Mouse (Mus musculus) right cerebral cortex, postnatal 36 days (tissue): ENCODE results near the gene Rnf19b.

Experiments
- DNase-seq, 2 experiments: peaks; one replicate each; pipeline ENCODE4 v3.0.0; 2022; ENCODE audit warnings: low spot score in 2 of 2, mixed read lengths in 1 of 2

Rnf19b gene

DNA sequence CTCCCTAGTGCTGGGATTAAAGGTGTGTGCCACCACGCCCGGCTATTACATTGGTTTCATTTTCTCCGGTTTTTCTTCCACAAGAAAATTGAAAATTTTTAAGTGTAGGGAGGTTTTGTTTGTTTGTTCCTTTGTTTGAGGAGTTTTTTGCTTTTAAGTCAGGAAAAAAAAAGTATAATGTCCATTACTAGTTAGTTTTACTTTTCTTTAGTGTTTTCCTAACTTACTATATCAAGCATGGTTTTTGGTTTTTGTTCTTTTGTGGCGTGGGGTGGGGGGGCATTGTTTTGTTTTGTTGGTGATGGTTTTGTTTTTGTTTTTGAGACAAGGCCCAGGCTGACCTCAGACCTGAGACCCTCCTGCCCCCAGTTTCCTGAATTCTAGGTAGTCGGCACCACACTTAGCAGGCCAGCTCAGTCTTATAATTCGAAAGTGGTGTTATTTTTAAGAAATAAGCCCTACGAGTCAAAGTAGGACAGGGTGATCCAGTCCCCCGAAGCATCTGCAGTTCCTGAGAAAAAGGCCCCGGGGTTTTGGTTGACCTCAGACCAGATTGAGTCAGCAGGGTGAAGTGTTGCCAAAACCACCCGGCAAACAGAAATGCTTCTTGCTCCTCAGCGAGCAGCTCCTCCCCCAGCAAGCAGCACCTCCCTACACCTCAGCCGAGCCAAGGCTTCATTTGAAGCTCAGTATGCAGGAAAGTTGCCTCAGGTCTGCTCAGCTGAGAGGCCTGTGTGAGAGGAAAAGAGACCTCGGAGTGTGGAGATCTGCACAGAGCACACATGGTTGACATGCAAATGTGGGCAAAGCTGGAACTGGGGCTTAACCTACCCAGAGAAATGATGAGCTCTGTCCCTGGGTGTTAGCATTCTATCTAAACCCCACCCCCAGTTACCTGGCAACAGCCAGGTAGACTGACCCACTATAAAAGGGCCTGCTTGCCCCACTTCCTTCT is 23.1 kb upstream of the Rnf19b start:
- no peak for DNase-seq

DNA sequence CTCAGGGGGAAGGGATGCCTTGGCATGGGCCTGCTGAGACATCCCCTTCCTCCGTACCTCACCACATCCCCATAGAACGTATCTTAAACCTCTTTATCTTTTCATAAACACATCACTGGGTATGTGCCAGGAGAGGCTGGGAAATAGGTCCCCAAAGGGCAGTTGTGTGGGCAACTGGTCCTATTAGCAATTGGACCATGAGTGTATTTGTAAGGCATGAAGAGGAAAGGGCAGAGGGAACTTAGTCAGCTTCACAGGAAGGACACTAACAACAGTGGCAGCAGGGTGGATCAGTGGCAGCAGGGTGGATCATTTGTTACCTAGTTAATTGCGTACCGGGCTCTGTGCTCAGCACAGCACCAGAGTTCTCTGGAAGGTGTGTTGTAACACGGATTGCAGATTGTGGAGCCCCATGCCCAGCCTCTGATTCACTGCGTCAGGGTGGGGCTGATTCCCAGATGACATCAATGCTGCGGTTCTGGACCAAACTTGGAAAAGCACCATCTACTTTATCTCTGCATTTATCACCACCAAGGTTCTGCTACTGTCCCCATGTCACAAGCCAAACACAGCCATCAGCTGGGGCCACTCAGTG is 22.1 kb upstream of the Rnf19b start:
- DNase-seq, result no peak

DNA sequence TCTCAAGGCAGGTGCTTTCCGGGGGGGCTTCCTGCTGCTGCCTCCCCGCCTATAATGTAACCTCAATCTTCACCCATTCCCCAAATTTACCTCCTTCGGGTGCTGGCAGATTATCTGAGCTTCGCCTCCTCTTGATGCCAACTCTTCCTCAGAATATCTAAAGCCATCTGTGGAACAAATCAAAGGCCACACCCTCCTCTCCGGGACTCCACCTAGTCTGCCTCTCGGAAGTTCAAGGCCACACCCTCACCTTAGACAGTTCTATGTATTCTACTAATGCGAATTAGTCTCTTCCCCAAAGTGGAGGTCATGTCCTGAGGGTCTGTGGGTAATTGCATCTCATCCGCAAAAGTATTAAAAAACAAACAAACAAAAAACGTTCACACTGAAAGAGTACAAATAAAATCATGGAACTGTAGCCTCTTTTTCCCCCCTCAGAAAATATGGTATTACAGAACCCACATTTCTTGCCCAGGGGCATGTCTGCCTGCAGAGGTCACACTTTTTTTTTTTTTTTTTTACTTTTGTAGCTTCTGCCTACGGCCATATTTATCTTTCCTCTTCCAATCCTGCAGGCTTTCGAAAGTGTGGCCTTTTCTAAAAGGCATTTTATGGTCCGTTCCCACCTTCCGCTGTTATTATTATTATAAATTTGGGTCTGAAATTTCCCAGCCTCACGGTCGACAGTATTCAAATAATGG is 10.2 kb upstream of the Rnf19b start:
- DNase-seq, result no peak

DNA sequence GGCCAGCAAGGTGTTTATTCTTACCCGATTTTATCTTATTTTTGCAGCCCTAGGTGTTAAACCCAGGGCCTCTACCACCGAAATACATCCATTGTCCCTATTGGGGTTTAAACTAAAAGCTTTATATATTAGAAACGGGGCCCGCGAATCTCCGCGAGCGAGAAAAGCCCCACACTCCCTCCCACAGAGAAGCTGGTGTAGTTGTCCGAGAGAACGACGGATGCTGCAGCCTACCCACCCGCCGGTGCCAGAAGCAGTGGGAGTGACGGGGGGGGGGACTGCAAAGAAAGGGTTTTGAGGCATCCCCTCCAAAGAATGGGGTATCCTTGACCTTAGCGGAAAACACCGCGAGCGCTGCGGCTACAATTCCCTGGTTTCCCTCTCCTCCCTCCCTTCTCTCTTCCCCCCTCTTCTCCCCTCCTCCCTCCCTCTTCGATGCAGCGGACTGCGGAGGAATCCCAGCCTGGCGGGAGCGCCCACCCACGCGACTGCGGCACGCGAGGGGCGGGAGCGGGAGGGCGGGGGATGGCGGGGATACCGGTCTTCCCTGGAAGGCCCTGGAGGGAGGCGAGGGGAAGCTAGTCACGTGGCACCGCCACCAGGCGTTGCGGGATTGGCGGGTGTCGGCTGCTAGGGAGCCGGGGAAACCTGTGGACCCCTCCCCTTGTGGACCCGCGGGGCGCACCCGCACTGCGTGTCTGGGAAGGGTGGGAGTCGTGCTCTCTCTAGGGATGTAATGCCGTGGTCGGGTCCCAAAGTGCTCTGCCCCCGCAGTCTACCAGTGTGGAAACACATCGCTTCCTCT is 9.4 kb upstream of the Rnf19b start:
- peak; percentile 74 to 83 for DNase-seq

DNA sequence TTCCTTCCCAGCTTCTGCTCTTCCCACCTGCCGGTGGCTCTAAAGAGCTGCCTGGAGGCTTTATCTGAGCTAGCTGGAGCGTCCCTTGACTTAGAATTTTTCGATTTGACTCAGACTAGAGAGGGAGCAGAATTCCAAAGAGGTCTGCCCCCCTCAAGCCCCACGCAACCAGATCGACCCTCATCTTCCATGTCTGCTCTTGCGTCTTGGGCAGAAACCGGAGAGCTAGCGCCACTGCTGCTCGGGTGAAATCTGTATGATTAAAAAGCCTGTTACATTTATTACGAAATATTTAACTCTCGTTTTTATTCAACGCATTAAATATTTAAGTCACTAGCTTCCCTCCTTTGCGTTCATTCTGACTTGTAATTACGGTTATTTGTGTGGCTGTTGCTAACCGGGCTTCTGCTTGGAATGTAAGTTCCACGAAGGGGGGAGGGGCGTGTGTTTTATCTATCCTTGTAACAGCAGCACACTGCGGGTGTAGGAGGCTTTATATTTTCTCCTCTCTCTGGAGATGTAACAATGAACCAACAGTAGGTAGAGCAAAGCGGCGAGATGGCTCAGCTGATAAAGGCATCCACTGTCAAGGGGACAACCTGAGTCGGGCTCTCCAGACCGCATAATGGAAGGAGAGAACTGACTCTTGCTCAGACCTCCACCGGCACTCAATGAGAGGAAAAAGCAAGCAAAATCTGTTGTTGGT is 8.6 kb upstream of the Rnf19b start:
- DNase-seq, result peak; percentile 26 to 47

DNA sequence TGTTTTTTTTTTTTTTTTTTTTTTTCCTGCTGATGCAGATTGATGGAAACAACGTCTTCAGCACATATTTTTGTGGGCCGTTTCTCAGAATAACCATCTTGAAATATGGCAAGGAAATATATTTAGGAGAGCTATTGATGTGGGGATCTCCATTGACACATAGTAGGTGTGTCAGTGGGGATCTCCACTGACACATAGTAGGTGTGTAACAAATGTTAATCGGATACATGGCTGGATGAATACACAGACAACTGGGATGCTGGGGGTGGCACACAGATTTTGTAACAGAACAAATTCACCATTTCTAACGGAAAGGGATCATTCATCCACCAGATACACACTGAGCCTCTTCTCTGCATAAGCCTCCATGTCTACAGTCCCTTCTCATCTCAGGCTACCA is 7.7 kb upstream of the Rnf19b start:
- DNase-seq, result no peak

DNA sequence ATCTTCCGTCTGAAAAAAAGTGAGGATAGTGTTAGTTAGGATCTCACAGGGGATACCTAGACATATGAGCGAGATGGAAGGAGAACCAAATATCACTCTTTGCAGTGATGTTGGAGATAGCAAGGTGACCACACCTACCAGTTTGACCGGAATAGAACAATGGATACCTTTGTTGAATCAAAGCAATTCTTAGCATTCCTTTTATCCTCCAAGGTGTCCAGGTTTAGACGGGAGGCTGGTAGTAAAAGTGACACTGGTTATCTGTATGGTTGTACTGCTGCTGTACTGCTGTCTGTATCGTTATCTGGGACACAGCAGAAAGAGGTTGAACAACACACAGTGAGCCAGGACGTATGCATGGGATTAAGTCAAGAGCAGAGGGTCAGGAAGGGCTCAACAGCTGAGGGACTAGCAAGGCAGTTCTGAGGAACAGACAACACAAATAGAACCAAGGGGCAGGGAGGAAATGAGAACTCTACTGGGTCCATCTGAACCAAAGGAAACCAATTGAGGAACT is 7.1 kb upstream of the Rnf19b start:
- DNase-seq, result no peak

DNA sequence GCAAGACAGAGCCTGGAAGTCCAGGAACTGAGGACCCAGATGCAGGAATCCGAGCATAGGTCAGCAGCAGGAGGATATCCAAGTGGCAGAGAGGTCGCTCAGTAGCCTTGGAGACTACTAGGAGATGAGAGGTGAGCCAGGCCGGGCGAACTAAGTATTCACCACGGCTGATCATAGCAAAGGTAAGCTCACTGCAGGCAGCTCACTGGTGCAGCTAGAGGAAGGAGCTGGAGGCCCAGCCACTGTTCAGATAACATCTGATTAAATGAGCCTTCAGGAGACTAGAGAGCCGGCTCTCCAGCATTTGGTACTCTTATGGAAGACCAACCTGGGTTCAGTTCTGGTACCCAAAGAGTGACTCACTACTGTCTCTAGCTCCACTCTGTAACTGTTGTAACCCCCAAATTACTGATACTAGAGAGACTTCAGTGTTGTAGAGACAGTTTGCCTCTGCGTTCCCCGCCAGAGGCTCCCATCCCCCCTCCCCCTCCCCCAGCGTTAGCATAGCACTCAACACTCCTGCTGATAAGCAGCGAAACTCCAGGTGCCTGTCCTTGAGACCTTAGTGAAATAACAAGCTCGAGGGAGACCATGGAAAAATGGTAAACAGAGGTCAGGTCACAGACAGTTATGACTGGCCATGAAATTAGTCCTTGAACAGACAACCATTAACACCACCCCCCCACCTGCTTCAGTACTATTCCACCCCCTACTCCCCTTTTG is 6.4 kb upstream of the Rnf19b start:
- DNase-seq, result no peak

DNA sequence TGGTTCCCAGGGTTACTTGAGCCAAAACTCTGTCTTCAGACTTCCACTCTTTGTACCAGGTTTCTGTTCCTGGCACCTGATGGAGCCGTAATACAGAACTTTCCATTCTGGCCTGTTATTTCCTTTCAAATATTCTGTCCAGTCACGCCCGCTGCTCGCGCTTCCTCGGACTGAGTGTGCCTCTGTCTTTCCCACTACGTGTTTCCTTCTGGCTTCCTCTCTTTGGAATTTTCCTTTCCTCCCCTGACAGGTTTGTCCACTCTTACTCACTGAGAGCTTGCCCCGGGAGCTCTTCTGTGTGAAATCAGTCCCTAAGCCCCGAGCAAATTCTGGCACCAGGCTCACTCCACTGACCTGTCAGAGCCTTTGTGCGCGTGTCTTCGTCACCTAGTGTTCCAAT is 3.3 kb upstream of the Rnf19b start:
- DNase-seq, result no peak

DNA sequence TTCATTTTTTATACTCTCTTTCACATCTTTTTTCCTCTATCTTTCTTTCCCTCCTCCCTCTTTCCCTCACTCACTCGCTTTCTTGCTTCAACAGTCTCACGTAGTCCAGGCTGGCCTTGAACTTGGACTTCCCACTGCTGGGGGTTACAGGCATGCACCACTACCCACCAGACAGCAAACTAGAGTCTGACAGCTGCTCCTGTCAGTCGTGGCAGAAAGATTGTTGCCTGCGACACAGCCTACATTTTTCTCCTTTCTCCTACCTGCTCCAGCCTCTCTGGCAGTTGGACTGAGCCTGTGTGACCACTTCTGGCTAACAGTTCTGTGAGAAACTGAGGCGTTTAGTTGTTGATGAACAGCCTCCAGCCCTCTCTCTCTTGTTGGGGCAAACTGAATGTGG is 2.5 kb upstream of the Rnf19b start:
- no peak for DNase-seq

DNA sequence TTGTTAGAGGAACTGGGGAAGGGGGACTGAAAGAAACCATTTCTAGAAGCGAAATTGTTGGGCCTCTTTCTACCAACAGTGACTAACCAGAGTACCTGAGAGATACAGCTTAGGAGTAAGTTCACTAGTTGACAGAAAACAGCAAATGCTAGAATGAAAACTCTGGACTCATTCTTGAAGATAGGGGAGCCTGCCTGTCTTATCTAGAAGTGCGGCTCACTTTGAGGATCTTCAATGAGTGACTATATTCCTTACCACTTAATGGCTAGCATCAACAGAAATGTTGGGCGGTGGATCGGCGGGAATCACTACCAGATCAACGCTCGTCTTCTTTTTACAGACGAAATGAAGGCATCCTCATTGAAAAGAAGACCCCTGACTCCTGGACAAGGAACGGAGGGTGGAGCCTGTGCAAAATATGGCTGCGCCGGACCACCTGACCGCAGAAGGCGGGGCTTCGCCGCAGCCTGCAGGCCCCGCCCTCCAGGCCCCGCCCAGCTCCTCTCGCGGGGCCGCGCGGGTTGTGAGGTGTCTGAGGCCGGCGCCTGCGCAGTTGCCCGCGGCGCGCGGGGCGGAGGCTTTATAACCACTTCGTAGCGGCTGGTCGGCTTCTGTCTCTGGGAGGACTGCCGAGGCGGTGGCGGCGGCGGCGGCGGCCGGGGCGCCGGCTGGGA is 401 bp upstream of the Rnf19b start:
- peak; percentile 94 to 95 for DNase-seq

DNA sequence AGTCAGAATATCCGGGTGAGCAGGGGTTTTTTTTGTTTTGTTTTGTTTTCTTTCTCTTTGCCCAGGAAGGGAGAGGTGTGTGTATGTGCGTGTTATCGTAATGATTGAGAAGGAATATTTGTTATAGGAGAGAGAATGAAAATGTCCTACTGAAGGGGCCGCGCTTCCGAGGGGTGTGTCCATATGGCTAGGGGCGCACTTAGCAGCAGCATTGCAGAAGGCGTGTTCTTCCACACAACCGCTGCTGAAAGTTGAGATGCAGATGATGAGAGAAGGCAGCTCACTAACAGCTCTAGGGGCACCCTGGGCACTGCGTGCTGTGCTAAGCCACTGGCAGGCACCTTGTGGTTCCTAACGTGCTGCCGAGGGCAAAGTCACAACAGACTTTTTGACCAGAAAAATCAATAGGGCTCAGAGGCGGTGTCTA is 1.1 kb downstream of the Rnf19b start:
- no peak for DNase-seq

DNA sequence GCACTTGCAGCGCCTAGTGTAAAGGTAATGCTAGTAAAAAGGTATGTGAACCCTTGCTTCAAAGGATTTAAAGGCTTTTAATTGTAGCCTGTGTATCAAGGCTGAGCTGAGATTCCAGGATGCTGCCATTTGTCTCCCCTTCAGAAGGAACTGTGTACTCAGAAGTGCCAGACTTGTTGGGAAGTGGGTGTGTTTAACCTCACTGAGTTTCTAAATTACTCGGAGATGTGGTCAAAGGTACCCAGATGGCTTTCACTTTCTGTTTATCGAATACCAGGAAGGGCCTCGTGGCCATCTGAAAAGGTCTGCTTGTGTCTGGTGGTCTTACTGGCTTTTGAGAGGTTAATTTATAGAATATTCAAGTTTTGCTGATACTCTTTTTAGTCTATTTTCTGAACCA is 1.9 kb downstream of the Rnf19b start:
- no peak for DNase-seq

DNA sequence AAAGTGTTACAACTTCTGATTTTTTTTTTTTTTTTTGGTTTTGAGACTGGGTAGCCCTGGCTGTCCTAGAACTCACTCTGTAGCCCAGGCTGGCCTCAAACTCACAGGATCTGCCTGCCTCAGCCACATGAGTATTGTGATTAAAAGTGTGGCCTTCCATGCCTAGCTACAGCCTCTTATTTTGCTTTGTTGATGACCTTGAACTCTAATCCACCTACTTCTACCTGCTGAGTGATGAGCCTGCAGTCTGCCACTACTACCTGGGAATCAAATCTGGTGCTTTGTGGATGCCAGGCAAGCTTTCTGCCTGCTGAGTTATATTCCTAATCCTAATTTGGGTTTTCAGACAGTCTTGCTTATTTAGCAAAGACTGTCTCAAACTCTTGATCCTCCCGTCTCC is 3.4 kb downstream of the Rnf19b start:
- DNase-seq, result no peak

DNA sequence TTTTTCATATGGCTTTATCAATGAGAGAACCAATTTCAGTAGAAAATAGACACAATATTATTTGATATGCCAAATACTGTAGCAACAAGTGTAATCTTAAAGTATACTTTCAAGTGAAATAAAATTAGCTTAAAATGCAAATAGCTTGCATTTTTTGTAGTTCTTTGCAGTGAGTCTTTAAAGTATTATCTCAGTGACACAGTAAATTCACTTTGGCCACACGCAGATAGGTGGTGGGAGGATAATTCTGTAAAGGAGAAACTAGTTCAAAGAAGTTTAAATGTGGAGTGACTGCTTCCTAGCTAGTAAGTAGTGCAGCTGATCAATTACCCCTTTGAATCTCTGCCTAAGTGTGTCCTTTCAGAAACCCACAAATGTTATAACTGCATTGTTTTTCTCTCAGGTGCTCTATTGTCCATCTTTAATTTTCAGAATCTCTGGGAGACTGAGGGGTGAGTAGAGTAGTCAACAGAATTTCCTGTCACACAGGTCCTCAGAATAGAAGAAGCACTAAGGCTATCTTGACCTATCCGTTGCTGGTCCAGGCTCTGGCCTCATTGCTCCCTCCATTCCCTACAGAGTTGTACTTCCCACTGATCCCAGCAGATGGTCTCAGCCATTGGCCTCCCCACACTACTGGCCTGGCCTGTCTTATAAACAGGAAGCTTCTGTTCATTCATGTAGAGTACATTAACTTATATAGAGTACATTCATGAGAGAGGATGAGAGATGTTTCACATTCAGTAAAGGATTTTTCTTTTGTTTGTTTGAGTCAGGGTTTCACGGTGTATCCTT is 4.4 kb downstream of the Rnf19b start:
- DNase-seq, result no peak

DNA sequence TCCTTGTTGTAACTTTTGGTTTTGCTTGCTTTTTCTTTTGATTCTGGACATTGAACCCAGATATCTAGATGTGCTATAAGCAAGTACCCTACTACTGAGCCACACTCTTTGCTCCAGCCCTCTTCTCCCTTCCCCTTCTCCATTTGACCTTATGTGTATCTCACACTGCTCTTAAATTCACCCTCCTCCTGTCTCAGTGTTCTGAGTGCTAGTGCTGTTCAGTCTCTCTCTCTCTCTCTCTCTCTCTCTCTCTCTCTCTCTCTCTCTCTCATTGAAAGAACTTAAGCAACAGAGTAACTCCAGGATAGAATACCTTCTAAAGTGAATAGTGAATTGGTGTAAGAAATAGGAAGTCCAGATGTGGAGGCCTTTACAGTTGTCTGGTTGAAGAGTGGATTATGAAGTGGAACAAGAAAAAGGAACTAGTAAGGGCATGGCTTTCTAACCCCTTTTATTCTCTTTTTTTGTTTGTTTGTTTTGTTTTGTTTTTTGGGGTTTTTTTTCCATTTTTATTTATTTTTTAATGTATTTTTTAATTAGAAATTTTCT is 7.7 kb downstream of the Rnf19b start:
- no peak for DNase-seq

DNA sequence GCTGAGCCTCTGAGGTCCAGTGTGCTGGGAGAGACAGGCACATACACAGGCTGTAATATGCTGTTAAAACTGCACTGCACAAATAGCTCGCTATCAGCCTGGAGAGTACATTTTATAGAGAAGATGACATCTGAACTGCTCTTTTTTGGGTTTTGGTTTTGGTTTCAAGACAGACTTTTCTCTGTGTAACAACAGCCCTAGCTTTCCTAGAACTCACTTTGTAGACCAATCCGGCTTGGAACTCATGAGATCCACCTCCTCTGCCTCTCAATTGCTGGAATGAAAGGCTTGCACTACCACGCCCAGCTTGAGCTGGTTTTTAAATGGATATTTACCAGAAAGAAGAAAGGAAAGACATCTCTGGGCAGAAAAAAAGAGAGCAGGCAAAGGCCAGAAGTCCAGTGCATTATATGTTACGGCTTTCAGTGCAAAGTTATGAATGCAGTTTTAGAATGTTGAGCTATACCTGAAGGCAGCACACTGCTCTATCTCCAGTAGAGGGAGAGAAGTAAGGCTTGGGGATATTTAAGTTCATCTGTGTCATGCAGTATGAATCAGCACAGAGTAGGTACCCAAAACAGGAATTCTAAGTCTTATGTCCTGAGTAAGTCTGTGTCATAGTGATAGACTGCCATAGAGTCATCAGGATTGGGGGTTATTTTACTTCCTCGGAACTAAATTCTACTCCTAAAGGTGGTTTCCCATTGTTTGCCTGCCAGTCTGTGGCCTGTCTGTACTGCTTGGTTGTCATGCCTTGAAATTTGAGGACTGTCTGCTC is 9.8 kb downstream of the Rnf19b start:
- no peak for DNase-seq

DNA sequence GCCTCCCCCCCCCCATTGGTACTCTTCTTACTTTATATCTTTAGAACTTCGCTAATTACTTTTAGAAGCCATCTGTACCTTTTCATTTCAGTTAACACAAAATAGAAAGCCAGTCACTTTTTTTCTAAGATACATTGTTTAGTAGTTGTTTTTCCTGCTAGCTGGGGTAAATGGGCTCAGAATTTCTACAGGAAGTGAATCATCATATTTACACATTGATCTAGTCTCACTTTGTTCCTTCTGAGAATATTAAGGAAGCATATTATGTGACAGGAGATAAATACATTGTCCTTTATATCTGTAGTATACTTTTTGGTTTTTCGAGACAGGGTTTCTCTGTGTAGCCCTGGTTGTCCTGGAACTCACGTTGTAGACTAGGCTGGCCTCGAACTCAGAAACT is 10.8 kb downstream of the Rnf19b start:
- DNase-seq, result no peak
